Mouse (Mus musculus): ENCODE results near the gene Gid8. TPM values are rescaled to one million over a fixed set of nuclear protein-coding genes. Genes with fewer than 3 reads are reported as not detected.

Gid8 gene
- polyA plus RNA-seq, 1 experiment = 78.5 TPM

GRCm38 (mm10) chr2:180764986-180765385 is 55.1 kb downstream of the Gid8 start:
- Histone ChIP-seq H3K27me3 (ENCODE audit: control insufficient read depth, insufficient read depth, low read length, poor library complexity, severe bottlenecking) (no peaks in the 10 kb centered on the region), H3K4me3 (ENCODE audit: low read depth, low read length) (no peak overlapping the region), H3K27ac (ENCODE audit: insufficient read depth, low read length) (no peak overlapping the region), H3K36me3 (ENCODE audit: control insufficient read depth, insufficient read depth, low read length, poor library complexity, severe bottlenecking) (no peaks in the 10 kb centered on the region), H3K4me1 (ENCODE audit: control insufficient read depth, insufficient read depth, low read length) (no peaks in the 10 kb centered on the region), H3K9me3 (replicated peaks; ENCODE audit: control insufficient read depth, insufficient read depth, low read length, poor library complexity, severe bottlenecking) (no peaks in the 10 kb centered on the region), H3K9ac (ENCODE audit: low read depth, poor library complexity, severe bottlenecking) (no peak overlapping the region)
- TF ChIP-seq CTCF (IDR thresholded peaks at IDR 0.05; ENCODE audit: low read depth, low read length) = no peak
- TF ChIP-seq EP300 (IDR thresholded peaks at IDR 0.05; ENCODE audit: insufficient read depth, low read depth, low read length) = no peak
- no peak for TF ChIP-seq POLR2A (IDR thresholded peaks at IDR 0.05; ENCODE audit: insufficient read depth, low read length)

- Histone ChIP-seq H3K36me3 (ENCODE audit: control insufficient read depth, insufficient read depth, low read length, poor library complexity, severe bottlenecking) (no peaks in the 10 kb centered on the region), H3K27ac (ENCODE audit: insufficient read depth, low read length) (no peak overlapping the region), H3K4me1 (ENCODE audit: control insufficient read depth, insufficient read depth, low read length) (no peaks in the 10 kb centered on the region), H3K27me3 (ENCODE audit: control insufficient read depth, insufficient read depth, low read length, poor library complexity, severe bottlenecking) (no peaks in the 10 kb centered on the region), H3K9me3 (replicated peaks; ENCODE audit: control insufficient read depth, insufficient read depth, low read length, poor library complexity, severe bottlenecking) (no peaks in the 10 kb centered on the region), H3K4me3 (ENCODE audit: low read depth, low read length) (no peak overlapping the region), H3K9ac (ENCODE audit: low read depth, poor library complexity, severe bottlenecking) (no peak overlapping the region)
- TF ChIP-seq POLR2A (IDR thresholded peaks at IDR 0.05; ENCODE audit: insufficient read depth, low read length) = no peak
- no peak for TF ChIP-seq CTCF (IDR thresholded peaks at IDR 0.05; ENCODE audit: low read depth, low read length)
- no peak for TF ChIP-seq EP300 (IDR thresholded peaks at IDR 0.05; ENCODE audit: insufficient read depth, low read depth, low read length)
These were observed 55.8 kb downstream of the Gid8 start for GRCm38 (mm10) chr2:180765713-180766112.

Other genes with a start within 250 kb of the Gid8 start
- not detected in 2 replicates for gene Ntsr1, start 210.1 kb upstream of the Gid8 start, polyA plus RNA-seq (2011; ENCODE audit: insufficient read depth, insufficient read length, low read depth, missing spikeins)
- 20.3 and 22.3 TPM in 2 replicates for gene Mrgbp, start 128.8 kb upstream of the Gid8 start, polyA plus RNA-seq (2011; ENCODE audit: insufficient read depth, insufficient read length, low read depth, missing spikeins)
- gene Ogfr, start 120.9 kb upstream of the Gid8 start, polyA plus RNA-seq (2011; ENCODE audit: insufficient read depth, insufficient read length, low read depth, missing spikeins) = 47.3 and 56.6 TPM in 2 replicates
- gene Col9a3, start 112.3 kb upstream of the Gid8 start, polyA plus RNA-seq (2011; ENCODE audit: insufficient read depth, insufficient read length, low read depth, missing spikeins) = 1.9 and 3.7 TPM in 2 replicates
- 34.4 and 37.5 TPM in 2 replicates for gene Tcfl5, start 67.4 kb upstream of the Gid8 start, polyA plus RNA-seq (2011; ENCODE audit: insufficient read depth, insufficient read length, low read depth, missing spikeins)
- gene Dido1, start 118 bp upstream of the Gid8 start, polyA plus RNA-seq (2011; ENCODE audit: insufficient read depth, insufficient read length, low read depth, missing spikeins) = 62.5 and 67.8 TPM in 2 replicates
- gene Slc17a9, start 15.1 kb downstream of the Gid8 start, polyA plus RNA-seq (2011; ENCODE audit: insufficient read depth, insufficient read length, low read depth, missing spikeins) = 20.2 and 22.6 TPM in 2 replicates
- not detected in 2 replicates for gene Bhlhe23, start 66.8 kb downstream of the Gid8 start, polyA plus RNA-seq (2011; ENCODE audit: insufficient read depth, insufficient read length, low read depth, missing spikeins)
- 103 and 112 TPM in 2 replicates for gene Ythdf1, start 210.8 kb downstream of the Gid8 start, polyA plus RNA-seq (2011; ENCODE audit: insufficient read depth, insufficient read length, low read depth, missing spikeins)
- 0.56 and 0.85 TPM in 2 replicates for gene Birc7, start 218.9 kb downstream of the Gid8 start, polyA plus RNA-seq (2011; ENCODE audit: insufficient read depth, insufficient read length, low read depth, missing spikeins)
- gene Nkain4, start 244.6 kb downstream of the Gid8 start, polyA plus RNA-seq (2011; ENCODE audit: insufficient read depth, insufficient read length, low read depth, missing spikeins) = 7.0 and 9.1 TPM in 2 replicates

Data from ES-Bruce4 (cell line).